Mouse (Mus musculus) thymus, adult 2 months (tissue): ENCODE measurements at regions not wholly inside any gene's neighbourhood (a gene's known extent, or its start where the extent isn't known, plus 50 kb on each side); places are given as distances from the start of the nearest gene placed in this dataset.

Experiments
- CTCF ChIP-seq: fragments of 200-500 bp; IDR thresholded peaks from 2 replicates; pipeline ENCODE4 v1.5.1; 2012; ENCODE audit warnings: mild to moderate bottlenecking, control low read depth, low read length, moderate library complexity, borderline replicate concordance; ENCODE audit not compliant: control insufficient read depth, poor library complexity, insufficient read depth; ENCODE audit errors: extremely low read depth
- POLR2A ChIP-seq: fragments of 200-500 bp; IDR thresholded peaks from 2 replicates; pipeline ENCODE4 v1.6.1; 2012; ENCODE audit warnings: mild to moderate bottlenecking, low read length, control low read depth, moderate library complexity; ENCODE audit not compliant: control insufficient read depth, poor library complexity, insufficient read depth; ENCODE audit errors: extremely low read depth

DNA sequence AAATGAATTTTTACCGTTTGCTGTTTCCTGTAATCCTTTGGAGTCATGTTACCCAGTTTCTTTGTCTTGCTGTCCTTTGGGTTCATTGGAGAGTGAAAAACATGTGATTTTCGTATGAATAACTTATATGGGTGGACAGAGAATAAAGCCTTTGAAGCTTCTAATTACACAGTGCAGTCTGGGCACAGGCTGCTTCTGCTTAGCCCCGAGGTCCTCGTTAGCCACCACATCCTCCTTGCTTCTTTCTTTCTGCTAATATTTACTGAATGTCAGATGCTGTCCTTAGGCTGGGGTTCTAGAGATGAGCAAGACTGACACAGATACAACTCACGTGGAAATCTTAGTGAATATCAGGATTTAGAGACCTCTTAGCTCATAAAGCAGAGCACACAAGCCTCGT lies 427.2 kb downstream of the Rnf144b start:
- TF ChIP-seq POLR2A (no peak), CTCF (no peak)
